Mouse (Mus musculus): ENCODE results near the gene Dynlt1f.
"Not testable (repeated sequence)": the region's sequence is repeated elsewhere in the genome, so short reads cannot be mapped to it uniquely, and the experiment has no call there.

DNA sequence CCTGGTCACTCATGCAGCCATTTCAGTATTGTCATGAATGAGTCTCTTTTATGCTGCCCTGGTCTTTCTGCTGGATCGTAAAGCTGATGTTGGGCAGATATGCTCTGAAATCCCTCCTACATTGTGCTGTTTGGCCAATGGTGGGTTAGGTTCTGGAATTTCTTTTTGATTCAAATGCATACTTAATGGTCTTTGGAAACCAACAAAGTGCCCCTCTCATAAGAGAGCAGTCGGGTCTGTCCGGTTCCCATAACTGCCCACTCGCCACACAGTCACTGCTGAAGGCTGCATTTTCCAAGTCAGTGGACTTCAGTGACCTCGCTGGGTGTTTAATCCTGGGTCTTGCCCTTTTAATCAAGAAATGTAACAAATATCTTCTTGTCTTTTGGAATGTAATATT, 28.0 kb upstream of the Dynlt1f start:
- not testable (repeated sequence) for TF ChIP-seq CTCF, POLR2A (IDR thresholded peaks at IDR 0.05; ENCODE audit: insufficient read depth, low read depth, low read length)
